ENCODE assay signal across 7 mouse cellular contexts in the genomic region with DNA sequence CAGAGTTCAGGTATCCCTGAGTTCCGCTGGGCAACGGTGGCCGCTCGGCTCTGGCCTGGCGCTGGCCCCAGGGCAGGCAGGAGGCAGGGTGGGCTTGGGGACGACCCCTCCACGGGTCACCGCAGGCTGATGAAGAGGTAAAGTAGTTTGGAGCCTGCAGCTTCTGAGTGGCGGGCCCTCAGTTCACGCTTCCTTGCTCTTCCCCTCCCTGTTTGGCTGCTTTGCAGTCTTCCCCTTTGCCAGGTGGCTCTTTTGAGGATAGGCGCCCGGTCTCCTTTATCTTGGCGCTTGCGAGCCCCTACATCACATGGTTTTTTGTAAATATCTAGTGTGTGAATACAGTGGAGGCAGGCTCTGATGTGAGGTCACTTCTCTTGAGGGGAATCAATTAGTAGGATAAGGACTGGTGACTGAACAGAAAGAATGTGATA. TPM values are rescaled to one million over a fixed set of nuclear protein-coding genes. Genes with fewer than 3 reads are reported as not detected.
DNase-seq lines count a peak whose midpoint lies in the region; ATAC-seq lines count a peak whose summit lies in the region.

No protein-coding gene starts in this region.

- H3K4me1 ChIP-seq in embryonic facial prominence, embryonic 11.5 days (ENCODE audit: control insufficient read depth, insufficient read depth, low read length), result no peaks in the 10 kb centered on the region
- H3K4me1 ChIP-seq in midbrain, embryonic 15.5 days, result peaks cover 8% of the 10 kb centered on the region; the same call in 1 of the 2 replicates

- ATAC-seq in embryonic facial prominence, embryonic 11.5 days (replicated peaks; ENCODE audit: insufficient number of reproducible peaks, low FRiP score, low TSS enrichment, low read depth), result peak; percentile 6; the same call in 1 of the 2 replicates
- ATAC-seq in inflammation-experienced regulatory T-cells, adult 6 months, result peak; percentile 7
- peak; percentile 80 for ATAC-seq in midbrain, embryonic 15.5 days (replicated peaks)

- no peaks in the 10 kb centered on the region for H3K36me3 ChIP-seq in embryonic facial prominence, embryonic 11.5 days (replicated peaks; ENCODE audit: control insufficient read depth, insufficient read depth, low read depth, low read length)
- H3K36me3 ChIP-seq in midbrain, embryonic 15.5 days (replicated peaks), result no peaks in the 10 kb centered on the region

- H3K9me3 ChIP-seq in embryonic facial prominence, embryonic 11.5 days (replicated peaks; ENCODE audit: control insufficient read depth, low read length), result no peaks in the 10 kb centered on the region
- no peaks in the 10 kb centered on the region for H3K9me3 ChIP-seq in midbrain, embryonic 15.5 days

- H3K27me3 ChIP-seq in embryonic facial prominence, embryonic 11.5 days (ENCODE audit: control insufficient read depth, insufficient read depth, low read length), result no peaks in the 10 kb centered on the region; the same call in 1 of the 2 replicates
- no peaks in the 10 kb centered on the region for H3K27me3 ChIP-seq in midbrain, embryonic 15.5 days (replicated peaks)

- no peak overlapping the region; the same call in 1 of the 2 replicates for H3K27ac ChIP-seq in embryonic facial prominence, embryonic 11.5 days (replicated peaks; ENCODE audit: low read depth, low read length)
- peak overlapping the region; percentile 90 for H3K27ac ChIP-seq in midbrain, embryonic 15.5 days

- H3K4me2 ChIP-seq in embryonic facial prominence, embryonic 11.5 days (ENCODE audit: low read depth, low read length), result peak overlapping the region; percentile 37
- peak overlapping the region; percentile 54 for H3K4me2 ChIP-seq in midbrain, embryonic 15.5 days

- 17% methylated on average over 14 of the region's 14 CpGs for WGBS in embryonic facial prominence, embryonic 11.5 days
- 23% methylated on average over 14 of the region's 14 CpGs for WGBS in midbrain, embryonic 15.5 days

- H3K9ac ChIP-seq in embryonic facial prominence, embryonic 11.5 days (replicated peaks; ENCODE audit: low read length), result peak overlapping the region; percentile 74
- peak overlapping the region; percentile 73 for H3K9ac ChIP-seq in midbrain, embryonic 15.5 days

- H3K4me3 ChIP-seq in embryonic facial prominence, embryonic 11.5 days (ENCODE audit: low read depth, low read length), result peak overlapping the region; percentile 61
- peak overlapping the region; percentile 69 for H3K4me3 ChIP-seq in midbrain, embryonic 15.5 days

- peak; percentile 1 for DNase-seq in right cerebral cortex, adult 18-20 months
- no peak for DNase-seq in right cerebral cortex, postnatal 10 days (ENCODE audit: low spot score in 2 of 2)
- DNase-seq in embryonic facial prominence, embryonic 11.5 days (ENCODE audit: low spot score), result peak; percentile 4
- DNase-seq in spleen, adult 18-20 months, result no peak
- no peak for DNase-seq in cerebellum, adult 11 months

RNA-seq across cellular contexts. Expression of gene Vma21, which starts 1.2 kb away (rescaled TPM):
- 28.9 and 38.0 TPM in 2 replicates for polyA plus RNA-seq in embryonic facial prominence, embryonic 11.5 days (2014; fragmentation: Nextera tagmentation; extraction: Ambion mirVana)
- polyA plus RNA-seq in inflammation-experienced regulatory T-cells, adult 6 months (2017; shearing (Covaris generic)), result 10 to 100 TPM; 31.9 to 56.7 (median 35.9) TPM
- polyA plus RNA-seq in midbrain, embryonic 15.5 days (2015; fragmentation: Nextera tagmentation; extraction: Ambion mirVana), result 47.5 and 50.4 TPM in 2 replicates

Comparison
In these comparisons a context has a peak if more than half of its experiments do, and no peak if none do; other contexts are left out.
1. DNase-seq: peak in right cerebral cortex, adult 18-20 months (single experiment) and embryonic facial prominence, embryonic 11.5 days (single experiment); none in right cerebral cortex, postnatal 10 days (0 of 2), spleen, adult 18-20 months (0 of 2) and cerebellum, adult 11 months (single experiment).
2. ATAC-seq: peak in every context shown above with its lines; median percentile 80 in midbrain, embryonic 15.5 days; 7 in inflammation-experienced regulatory T-cells, adult 6 months; 6 in embryonic facial prominence, embryonic 11.5 days.